Comparison of ENCODE assay signal across 15 mouse cellular contexts in genomic region chr17:13667006-13667405, GRCm38 (mm10).
DNase-seq lines count a peak whose midpoint lies in the region; ATAC-seq lines count a peak whose summit lies in the region.
"Had no signal": no experiment of that assay in that cellular context is flagged by ENCODE, and none has a peak within 500 bp of the region (broad histone marks: within the 10 kb centered on the region; RNA-seq: fewer than 3 reads in every experiment).

No protein-coding gene starts in this region.

- H3K27me3 ChIP-seq in embryonic facial prominence, embryonic 13.5 days: no peaks in the 10 kb centered on the region
- H3K27me3 ChIP-seq in hindbrain, embryonic 13.5 days: no peaks in the 10 kb centered on the region
- no peaks in the 10 kb centered on the region for H3K27me3 ChIP-seq in neural tube, embryonic 12.5 days (replicated peaks)
- H3K27me3 ChIP-seq: limb, embryonic 15.5 days had no signal

- no peak for ATAC-seq in embryonic facial prominence, embryonic 13.5 days (ENCODE audit: insufficient number of reproducible peaks, insufficient read depth, low FRiP score, low TSS enrichment, low read depth)
- no peak for ATAC-seq in hindbrain, embryonic 13.5 days (ENCODE audit: low FRiP score)
- peak; percentile 6 for ATAC-seq in neural tube, embryonic 12.5 days (ENCODE audit: low FRiP score, low read depth)

- H3K4me2 ChIP-seq in embryonic facial prominence, embryonic 13.5 days: no peak overlapping the region
- no peak overlapping the region for H3K4me2 ChIP-seq in hindbrain, embryonic 13.5 days
- H3K4me2 ChIP-seq in neural tube, embryonic 12.5 days (replicated peaks): no peak overlapping the region
- H3K4me2 ChIP-seq: limb, embryonic 15.5 days had no signal

- H3K36me3 ChIP-seq in embryonic facial prominence, embryonic 13.5 days: no peaks in the 10 kb centered on the region
- no peaks in the 10 kb centered on the region for H3K36me3 ChIP-seq in hindbrain, embryonic 13.5 days
- H3K36me3 ChIP-seq in neural tube, embryonic 12.5 days: no peaks in the 10 kb centered on the region
- H3K36me3 ChIP-seq: G1E; limb, embryonic 15.5 days had no signal

- H3K9me3 ChIP-seq in embryonic facial prominence, embryonic 13.5 days: no peaks in the 10 kb centered on the region
- H3K9me3 ChIP-seq in hindbrain, embryonic 13.5 days: no peaks in the 10 kb centered on the region
- H3K9me3 ChIP-seq in neural tube, embryonic 12.5 days: no peaks in the 10 kb centered on the region
- H3K9me3 ChIP-seq: limb, embryonic 15.5 days had no signal

- DNase-seq in cerebellum, adult 9-11 months: peak; percentile 50
- DNase-seq in cerebellum, postnatal 36 days: no peak
- no peak for DNase-seq in thymus, adult 18-20 months
- DNase-seq in urinary bladder, adult 18-20 months (ENCODE audit: low spot score in 2 of 2): no peak
- DNase-seq in kidney, postnatal 14 days: no peak
- DNase-seq: gastrocnemius, postnatal 25 days; heart, postnatal 10 days; kidney, adult 18-20 months; layer of hippocampus, adult 9-11 months; lung, postnatal 10 days had no signal

- H3K27ac ChIP-seq in embryonic facial prominence, embryonic 13.5 days: no peak overlapping the region
- H3K27ac ChIP-seq in hindbrain, embryonic 13.5 days: peak overlapping the region; percentile 87
- H3K27ac ChIP-seq in neural tube, embryonic 12.5 days: peak overlapping the region; percentile 54; the same call in 1 of the 2 replicates
- H3K27ac ChIP-seq: limb, embryonic 15.5 days had no signal

- 46% methylated on average over 3 of the region's 3 CpGs for WGBS in embryonic facial prominence, embryonic 13.5 days
- WGBS in hindbrain, embryonic 13.5 days: 20% methylated on average over 3 of the region's 3 CpGs
- 34% methylated on average over 3 of the region's 3 CpGs for WGBS in neural tube, embryonic 12.5 days

- H3K9ac ChIP-seq in embryonic facial prominence, embryonic 13.5 days: 0 out of 2 replicates have a peak overlapping the region, but pooled peaks have one; percentile 21
- peak overlapping the region; percentile 21; the same call in 1 of the 2 replicates for H3K9ac ChIP-seq in hindbrain, embryonic 13.5 days
- H3K9ac ChIP-seq in neural tube, embryonic 12.5 days: no peak overlapping the region
- H3K9ac ChIP-seq: limb, embryonic 15.5 days had no signal

- no peak overlapping the region for H3K4me3 ChIP-seq in embryonic facial prominence, embryonic 13.5 days
- no peak overlapping the region for H3K4me3 ChIP-seq in hindbrain, embryonic 13.5 days
- no peak overlapping the region for H3K4me3 ChIP-seq in neural tube, embryonic 12.5 days
- H3K4me3 ChIP-seq: limb, embryonic 15.5 days had no signal

- H3K4me1 ChIP-seq in embryonic facial prominence, embryonic 13.5 days: peaks cover 23% of the 10 kb centered on the region
- peaks cover 50% of the 10 kb centered on the region for H3K4me1 ChIP-seq in hindbrain, embryonic 13.5 days (replicated peaks)
- H3K4me1 ChIP-seq in neural tube, embryonic 12.5 days: peaks cover 46% of the 10 kb centered on the region
